Mouse (Mus musculus): ENCODE data around the gene Lipo3. TPM values are rescaled to one million over a fixed set of nuclear protein-coding genes. Genes with fewer than 3 reads are reported as not detected.
"Not testable (repeated sequence)": the region's sequence is repeated elsewhere in the genome, so short reads cannot be mapped to it uniquely, and the experiment has no call there.

The Lipo3 gene
- polyA plus RNA-seq (2012): 0.01 and 0.02 TPM in 2 replicates

GRCm38 (mm10) chr19:33761287-33762086 lies at the start of gene Lipo3:
Gene Lipo3 (minus strand): TSS chr19:33761951.
- not testable (repeated sequence) for H3K36me3 ChIP-seq (ENCODE audit: control insufficient read depth); H3K4me3 ChIP-seq (replicated peaks); H3K27me3 ChIP-seq (ENCODE audit: control insufficient read depth); H3K4me1 ChIP-seq (ENCODE audit: control insufficient read depth); H3K9me3 ChIP-seq (ENCODE audit: control insufficient read depth, low read length)

- H3K36me3 ChIP-seq (ENCODE audit: control insufficient read depth); H3K27me3 ChIP-seq (ENCODE audit: control insufficient read depth); H3K4me1 ChIP-seq (ENCODE audit: control insufficient read depth); H3K4me3 ChIP-seq (replicated peaks); H3K9me3 ChIP-seq (ENCODE audit: control insufficient read depth, low read length): not testable (repeated sequence)
Observed at GRCm38 (mm10) chr19:33787359-33787758, 25.6 kb upstream of the Lipo3 start, which contains the start of gene Lipo1. Gene Lipo1 (minus strand): TSS chr19:33787459.

GRCm38 (mm10) chr19:33786576-33787277 lies 25.0 kb upstream of the Lipo3 start:
- Histone ChIP-seq H3K4me3 (replicated peaks) (no peak overlapping the region), H3K36me3 (ENCODE audit: control insufficient read depth) (no peaks in the 10 kb centered on the region), H3K27me3 (ENCODE audit: control insufficient read depth) (no peaks in the 10 kb centered on the region), H3K9me3 (ENCODE audit: control insufficient read depth, low read length) (no peaks in the 10 kb centered on the region), H3K4me1 (ENCODE audit: control insufficient read depth) (no peaks in the 10 kb centered on the region)
- TF ChIP-seq GATA1 (IDR thresholded peaks at IDR 0.05; ENCODE audit: low read length) (no peak), TAL1 (IDR thresholded peaks at IDR 0.05; ENCODE audit: low read length) (no peak)

GRCm38 (mm10) chr19:33751259-33751658 lies 10.5 kb downstream of the Lipo3 start, which contains the start of gene Lipo2:
Gene Lipo2 (minus strand): TSS chr19:33751359.
- H3K9me3 ChIP-seq (ENCODE audit: control insufficient read depth, low read length); H3K36me3 ChIP-seq (ENCODE audit: control insufficient read depth); H3K4me3 ChIP-seq (replicated peaks); H3K27me3 ChIP-seq (ENCODE audit: control insufficient read depth); H3K4me1 ChIP-seq (ENCODE audit: control insufficient read depth): not testable (repeated sequence)

GRCm38 (mm10) chr19:33625152-33625551 lies 136.6 kb downstream of the Lipo3 start, which contains the start of gene Gm8978:
Gene Gm8978 (minus strand): TSS chr19:33625252.
- H3K4me1 ChIP-seq (ENCODE audit: control insufficient read depth); H3K27me3 ChIP-seq (ENCODE audit: control insufficient read depth); H3K9me3 ChIP-seq (ENCODE audit: control insufficient read depth, low read length); H3K36me3 ChIP-seq (ENCODE audit: control insufficient read depth); H3K4me3 ChIP-seq (replicated peaks): not testable (repeated sequence)

- not testable (repeated sequence) for H3K4me1 ChIP-seq (ENCODE audit: control insufficient read depth); H3K27me3 ChIP-seq (ENCODE audit: control insufficient read depth); H3K9me3 ChIP-seq (ENCODE audit: control insufficient read depth, low read length); H3K36me3 ChIP-seq (ENCODE audit: control insufficient read depth)
- peak overlapping the region; percentile 52 for H3K4me3 ChIP-seq (replicated peaks)
Observed at GRCm38 (mm10) chr19:33589626-33590302, 172.0 kb downstream of the Lipo3 start.

- not testable (repeated sequence) for H3K27me3 ChIP-seq (ENCODE audit: control insufficient read depth); H3K4me3 ChIP-seq (replicated peaks); H3K36me3 ChIP-seq (ENCODE audit: control insufficient read depth); H3K4me1 ChIP-seq (ENCODE audit: control insufficient read depth); H3K9me3 ChIP-seq (ENCODE audit: control insufficient read depth, low read length)
Observed at GRCm38 (mm10) chr19:33568551-33568950, 193.2 kb downstream of the Lipo3 start.

GRCm38 (mm10) chr19:33517680-33518079 lies 244.1 kb downstream of the Lipo3 start, which contains the start of gene Lipo4:
Gene Lipo4 (minus strand): TSS chr19:33517780.
- Histone ChIP-seq H3K9me3 (ENCODE audit: control insufficient read depth, low read length) (no peaks in the 10 kb centered on the region), H3K27me3 (ENCODE audit: control insufficient read depth) (no peaks in the 10 kb centered on the region), H3K36me3 (ENCODE audit: control insufficient read depth) (no peaks in the 10 kb centered on the region), H3K4me1 (ENCODE audit: control insufficient read depth) (no peaks in the 10 kb centered on the region), H3K4me3 (replicated peaks) (no peak within 1 kb of the TSS)
- TF ChIP-seq GATA1 (IDR thresholded peaks at IDR 0.05; ENCODE audit: low read length) (no peak), TAL1 (IDR thresholded peaks at IDR 0.05; ENCODE audit: low read length) (no peak)

Other genes with a start within 250 kb of the Lipo3 start
- gene Lipo4, start 244.2 kb downstream of the Lipo3 start, polyA plus RNA-seq (2012): not detected in 2 replicates
- gene Gm8978, start 136.7 kb downstream of the Lipo3 start, polyA plus RNA-seq (2012): not detected in 2 replicates
- not detected in 2 replicates for gene Lipo2, start 10.6 kb downstream of the Lipo3 start, polyA plus RNA-seq (2012)
- gene Lipo1, start 25.5 kb upstream of the Lipo3 start, polyA plus RNA-seq (2012): not detected in 2 replicates
- gene Lipf, start 199.2 kb upstream of the Lipo3 start, polyA plus RNA-seq (2012): not detected in 2 replicates
- gene Lipk, start 246.3 kb upstream of the Lipo3 start, polyA plus RNA-seq (2012): not detected in 2 replicates

Data from erythroblast, embryonic 14.5 days (primary cell).